Mouse (Mus musculus): ENCODE data around the gene Ccnf.
A peak's percentile ranks its signal among the peaks of the same experiment; 100 is the strongest.

Gene Ccnf

GRCm38 (mm10) chr17:24203611-24204534 lies 47.4 kb downstream of the Ccnf start:
- no peak for DNase-seq (ENCODE audit: low spot score in 2 of 2)

GRCm38 (mm10) chr17:24203068-24203467 lies 48.2 kb downstream of the Ccnf start:
- no peak for DNase-seq (ENCODE audit: low spot score in 2 of 2)

GRCm38 (mm10) chr17:24201092-24201491 lies 50.2 kb downstream of the Ccnf start:
- no peak for DNase-seq (ENCODE audit: low spot score in 2 of 2)

DNA sequence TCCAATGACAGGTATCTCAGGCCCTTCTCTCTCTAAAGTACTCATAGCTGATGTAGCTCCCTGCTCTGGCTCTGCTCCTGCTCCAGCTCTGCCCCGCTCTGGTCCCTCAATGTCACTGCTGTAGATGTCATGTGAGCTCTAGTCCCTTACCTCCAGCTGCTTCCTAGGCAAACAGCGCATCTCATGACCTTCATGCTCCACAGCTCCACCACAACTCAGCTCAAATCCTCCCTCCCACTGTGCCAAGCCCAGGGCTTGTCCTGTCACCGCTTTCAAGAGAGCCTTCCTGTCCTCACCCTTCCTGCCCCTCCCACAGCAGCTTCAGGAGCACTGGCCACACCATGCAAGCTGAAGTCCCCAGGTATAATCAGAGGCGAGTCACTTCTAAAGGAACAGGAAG lies 51.5 kb downstream of the Ccnf start:
- no peak for DNase-seq (ENCODE audit: low spot score in 2 of 2)

DNA sequence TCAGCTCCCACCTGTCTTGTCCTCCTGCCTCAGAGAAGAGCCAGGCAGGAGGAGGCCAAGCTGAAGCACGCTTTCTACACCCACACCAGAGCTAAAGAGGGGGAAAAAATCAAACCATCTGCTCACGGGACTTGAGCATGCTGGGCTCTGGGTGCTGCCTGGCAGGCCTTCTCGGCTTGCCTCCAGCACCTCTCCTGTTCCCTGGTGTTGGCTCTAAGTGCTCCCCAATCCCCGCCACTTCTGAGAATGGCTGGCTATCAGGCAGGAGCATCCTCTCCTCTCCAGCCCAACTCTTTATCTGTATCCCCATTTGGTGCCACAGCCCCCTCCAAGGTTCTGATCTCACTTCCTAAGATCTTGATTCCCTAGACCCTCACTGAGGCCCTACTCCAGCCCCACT lies 52.0 kb downstream of the Ccnf start:
- DNase-seq (ENCODE audit: low spot score in 2 of 2) = peak in 1 of 2 experiments; percentile 55

GRCm38 (mm10) chr17:24197032-24197824 lies 54.1 kb downstream of the Ccnf start:
- no peak for DNase-seq (ENCODE audit: low spot score in 2 of 2)

- DNase-seq (ENCODE audit: low spot score in 2 of 2) = no peak
These were observed 55.9 kb downstream of the Ccnf start for GRCm38 (mm10) chr17:24195349-24195748.

DNA sequence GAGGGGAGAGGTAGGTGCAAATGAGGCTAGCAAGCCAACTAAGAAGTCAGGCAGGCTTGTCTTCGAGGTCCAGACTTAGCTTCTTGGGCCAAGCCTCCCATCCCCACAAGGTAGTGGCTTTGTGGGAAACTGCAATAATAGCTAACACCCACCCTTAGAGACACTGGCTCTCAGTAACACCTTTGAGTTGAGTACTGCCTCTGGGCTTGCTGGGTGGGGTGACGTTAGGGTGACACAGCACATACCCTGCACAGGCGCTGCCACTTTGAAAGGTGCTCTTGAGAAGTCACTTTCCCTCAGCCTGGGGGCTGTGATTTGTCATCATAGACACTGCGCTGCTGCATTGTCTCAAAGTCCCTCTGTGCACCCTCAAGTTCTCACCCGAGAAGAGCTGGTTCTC lies 57.5 kb downstream of the Ccnf start:
- DNase-seq (ENCODE audit: low spot score in 2 of 2) = no peak

DNA sequence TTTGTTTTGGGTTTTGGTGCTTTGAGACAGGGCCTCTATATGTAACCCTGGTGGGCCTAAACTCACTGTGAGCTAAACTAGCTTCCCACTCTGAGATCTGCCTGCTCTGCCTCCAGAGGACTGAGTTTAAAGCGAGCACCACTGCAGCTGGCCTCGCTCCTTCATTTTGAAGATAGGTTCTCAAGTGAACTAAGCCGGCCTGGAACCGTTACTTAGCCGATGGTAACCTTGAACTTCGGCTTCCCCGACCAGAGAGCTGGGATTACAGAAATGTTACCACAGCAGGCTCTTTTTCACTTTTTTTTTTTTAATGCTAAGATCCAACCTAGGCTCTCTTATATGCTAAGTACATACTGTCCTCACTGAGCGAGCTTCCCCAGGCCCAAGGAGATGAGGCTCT lies 58.0 kb downstream of the Ccnf start:
- DNase-seq (ENCODE audit: low spot score in 2 of 2) = no peak

GRCm38 (mm10) chr17:24192848-24193247 lies 58.4 kb downstream of the Ccnf start:
- no peak for DNase-seq (ENCODE audit: low spot score in 2 of 2)

DNA sequence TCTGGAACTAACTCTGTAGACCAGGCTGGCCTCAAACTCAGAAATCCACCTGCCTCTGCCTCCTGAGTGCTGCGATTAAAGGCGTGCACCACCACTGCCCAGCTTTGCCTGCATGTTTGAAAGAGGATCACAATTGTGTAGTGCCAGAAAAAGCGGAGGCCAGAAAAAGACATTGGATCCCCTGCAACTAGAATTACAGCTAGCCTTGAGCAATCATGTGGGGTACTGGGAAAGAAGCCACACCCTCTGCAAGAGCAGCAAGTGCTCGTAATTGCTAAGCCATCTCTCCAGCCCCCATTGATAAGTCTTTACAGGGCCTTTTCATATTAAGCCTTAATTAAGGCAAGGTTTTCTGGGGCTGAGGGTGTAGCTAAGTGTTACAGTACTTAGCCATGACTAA lies 59.8 kb downstream of the Ccnf start:
- DNase-seq (ENCODE audit: low spot score in 2 of 2) = no peak

DNA sequence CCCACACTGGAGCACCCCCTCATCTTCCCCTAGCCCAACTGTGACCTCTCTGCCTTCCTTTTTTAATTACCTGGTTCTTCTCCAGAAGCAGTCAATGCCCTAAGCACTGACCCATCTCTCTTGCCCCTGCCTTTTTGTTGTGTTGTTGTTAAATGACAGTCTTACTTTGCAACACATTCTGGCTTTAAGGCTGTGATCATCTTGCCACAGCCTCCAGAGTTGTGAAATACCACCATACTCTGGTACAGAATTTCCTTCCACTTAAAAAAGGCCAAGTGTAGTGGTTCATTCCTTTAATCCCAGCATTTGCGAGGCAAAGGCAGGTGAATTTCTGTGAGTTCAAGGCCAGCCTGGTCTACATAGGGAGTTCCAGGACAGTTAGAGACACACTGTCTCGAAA lies 60.4 kb downstream of the Ccnf start:
- DNase-seq (ENCODE audit: low spot score in 2 of 2) = no peak

DNA sequence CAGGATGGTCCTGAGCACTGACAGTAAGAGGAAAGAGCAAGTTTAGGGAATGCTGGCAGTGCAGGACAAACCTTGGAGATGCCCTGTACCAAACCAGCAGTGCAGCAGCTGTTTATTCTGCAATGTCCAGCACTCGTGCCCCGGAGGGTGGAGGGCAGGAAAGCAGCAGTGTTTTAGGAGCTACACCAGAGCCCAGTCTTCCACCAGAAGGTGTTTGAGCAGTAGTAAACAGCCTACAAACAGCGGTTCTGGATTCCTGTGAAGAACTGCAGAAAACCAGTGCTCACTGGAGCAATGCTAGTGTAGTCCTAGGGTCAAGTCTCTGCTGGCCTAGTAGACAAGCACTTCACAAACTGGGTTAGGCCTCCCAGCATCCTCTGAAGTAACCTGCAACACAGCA lies 77.0 kb downstream of the Ccnf start:
- DNase-seq (ENCODE audit: low spot score in 2 of 2) = no peak

DNA sequence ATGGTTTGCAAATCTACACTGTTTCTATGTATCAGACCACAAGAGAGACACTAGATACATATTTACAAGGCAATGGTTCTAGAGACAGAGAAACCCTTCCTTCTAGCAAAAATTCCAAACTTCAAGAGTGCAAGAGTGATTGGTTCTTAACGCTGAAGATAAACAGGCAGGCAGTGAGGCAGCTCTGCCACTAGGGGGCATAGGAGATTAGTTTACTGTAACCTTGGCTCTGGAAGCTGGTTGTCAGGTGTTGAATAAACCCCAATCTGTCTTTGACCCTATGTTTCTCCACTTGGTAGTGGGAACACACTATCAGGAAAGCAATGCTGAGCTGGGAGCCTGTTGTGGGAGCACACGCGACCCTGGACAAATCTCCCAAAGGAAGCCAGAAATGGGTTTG lies 77.9 kb downstream of the Ccnf start:
- DNase-seq (ENCODE audit: low spot score in 2 of 2) = peak in 1 of 2 experiments; percentile 66
